Mouse (Mus musculus) left cerebral cortex, postnatal 25 days (tissue): ENCODE measurements around the gene Gsk3b. TPM values are rescaled to one million over a fixed set of nuclear protein-coding genes. Genes with fewer than 3 reads are reported as not detected.
"Not testable (repeated sequence)": the region's sequence is repeated elsewhere in the genome, so short reads cannot be mapped to it uniquely, and the experiment has no call there.

Source experiments
- DNase-seq, 2 experiments: peaks; one replicate each; pipeline ENCODE4 v3.0.0; 2022; ENCODE audit warnings: low spot score in 2 of 2, mixed read lengths in 1 of 2
- intact Hi-C: fragments of 180-260 bp; cut with DNase I; formaldehyde crosslinking; loops from one replicate; pipeline ENCODE4 v1.15.1; 2025
- total RNA-seq, 2 experiments: library from RNA; stranded (reverse); gene quantifications; 2 replicates each; pipeline ENCODE4 v1.2.3; 2021

Gene Gsk3b
- total RNA-seq, 2 experiments from 2014 or later: 177 TPM

DNA sequence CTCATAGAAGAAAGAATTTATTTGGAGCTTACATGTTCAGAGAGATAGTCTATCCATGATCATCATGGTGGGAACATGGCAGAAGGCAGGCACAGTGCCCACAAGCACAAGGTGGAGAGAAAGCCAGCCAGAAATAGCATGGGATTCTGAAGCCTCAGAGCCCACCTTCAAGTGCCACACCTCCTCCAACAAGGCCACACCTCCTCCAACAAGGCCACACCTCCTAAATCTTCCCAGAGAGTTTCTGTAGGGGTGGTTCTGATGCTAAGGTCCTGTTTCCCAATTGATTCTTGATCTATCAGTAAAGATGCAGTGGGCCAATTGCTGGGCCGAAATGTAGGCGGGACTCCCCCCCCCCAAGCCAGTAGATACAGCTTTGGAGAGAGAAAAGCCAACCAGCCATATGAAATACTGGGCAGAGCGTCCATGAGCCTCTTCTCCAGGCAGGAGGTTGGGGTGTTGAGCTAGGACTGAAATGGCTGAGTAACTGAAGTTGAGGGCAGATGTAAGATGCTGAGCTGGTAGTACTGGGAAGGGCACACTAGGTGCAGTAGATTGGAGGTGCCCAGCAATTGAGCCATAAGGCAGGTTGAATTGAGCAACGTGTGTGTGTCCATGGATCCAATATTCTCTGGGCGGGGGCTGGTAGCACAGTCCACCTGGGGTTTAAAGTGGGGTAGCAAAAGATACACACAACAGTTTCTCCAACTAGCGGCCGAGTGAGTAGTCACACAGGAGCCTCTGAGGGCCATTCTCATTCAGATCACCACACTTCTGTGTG lies 76.2 kb downstream of the Gsk3b start:
- DNase-seq: no peak
- intact Hi-C loops: no loop called here

DNA sequence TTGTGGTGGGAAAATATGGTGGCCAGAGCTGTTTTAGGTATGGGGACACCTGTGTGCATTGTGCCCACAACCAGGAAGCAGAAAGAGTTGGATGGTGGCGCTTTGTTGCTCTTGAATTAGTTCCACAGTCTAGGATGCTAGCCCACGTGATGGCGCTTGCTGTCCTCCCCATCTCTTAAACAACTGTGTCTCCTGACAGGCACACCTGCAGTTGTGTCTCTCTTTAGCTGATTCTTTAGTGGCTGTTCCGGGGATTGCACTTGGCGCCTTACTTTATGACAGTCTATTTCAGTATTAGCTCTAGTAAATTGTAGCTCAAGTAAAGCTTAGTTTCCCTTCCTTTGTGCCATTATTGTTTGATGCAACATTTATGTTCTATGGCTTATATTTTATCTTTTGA lies 80.2 kb downstream of the Gsk3b start:
- intact Hi-C loops: no loop called here

DNA sequence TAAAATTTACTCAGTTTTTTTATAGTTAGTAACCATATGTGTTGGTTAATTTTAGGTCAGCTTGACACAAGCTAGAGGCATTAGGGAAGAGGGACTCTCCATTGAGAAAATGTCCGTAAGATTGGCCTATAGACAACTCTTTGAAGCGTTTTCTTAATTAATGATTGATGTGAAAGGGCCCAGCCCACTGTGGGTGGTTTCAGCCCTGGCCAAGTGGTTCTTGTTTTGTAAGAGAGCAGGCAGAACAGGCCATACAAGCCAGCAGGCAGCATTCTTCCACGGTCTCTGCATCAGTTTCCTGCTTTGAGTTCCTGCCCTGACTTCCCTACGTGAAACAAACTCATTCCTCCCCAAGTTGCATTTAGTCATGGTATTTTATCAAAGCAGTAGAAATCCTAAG lies 90.3 kb downstream of the Gsk3b start:
- intact Hi-C loops: no loop called here
- no peak for DNase-seq

More for the DNA sequence above, 80.2 kb downstream of the Gsk3b start:
- DNase-seq: no peak

DNA sequence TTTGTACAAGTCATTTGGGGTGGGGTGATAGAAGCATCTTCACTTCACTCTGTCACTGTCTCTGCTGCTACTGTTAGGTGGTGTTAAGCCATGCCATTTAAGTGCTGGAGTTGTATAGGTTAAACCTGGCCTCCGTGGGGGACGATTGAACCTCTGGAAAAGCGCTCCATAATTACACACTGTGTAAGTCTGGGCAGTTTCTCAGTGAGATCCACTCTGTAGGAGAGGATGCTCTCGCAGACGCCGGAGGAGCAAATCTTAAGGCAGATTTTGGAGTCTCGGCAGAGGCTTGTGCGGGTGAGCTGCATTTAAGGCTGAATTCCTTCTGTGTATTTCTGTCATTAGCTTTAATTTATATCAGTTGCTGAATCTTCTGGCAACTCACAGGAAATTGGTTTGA lies 92.6 kb downstream of the Gsk3b start:
- intact Hi-C loops: no loop called here
- DNase-seq: no peak

DNA sequence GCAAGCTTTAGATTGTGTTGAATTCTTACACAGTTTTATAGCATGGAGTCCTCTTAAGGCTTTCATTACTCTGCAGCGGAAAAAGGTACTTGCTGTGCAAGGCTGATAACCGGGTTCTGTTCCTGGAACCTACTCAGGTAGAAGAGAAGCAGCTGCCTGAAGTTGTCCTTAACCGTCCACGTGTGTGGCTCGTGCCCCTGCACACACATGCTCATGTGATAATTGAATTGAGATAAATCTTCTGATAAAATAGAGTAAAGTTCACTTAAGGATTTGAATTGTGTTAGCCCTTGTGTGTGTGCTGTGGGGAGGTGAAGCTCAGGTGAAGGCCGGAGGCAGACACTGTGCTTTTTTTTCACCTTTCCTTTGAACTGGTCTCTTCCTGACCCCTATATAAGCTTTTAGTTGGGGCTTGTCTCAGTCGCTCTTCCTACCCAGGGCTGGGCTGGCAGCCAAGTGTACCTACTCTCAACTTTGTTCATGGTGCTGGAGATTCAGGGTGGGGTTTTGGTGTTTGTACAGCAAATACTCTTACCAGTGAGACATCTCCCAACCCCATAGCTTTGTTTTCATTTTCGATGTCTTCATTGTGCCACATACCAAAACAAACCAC lies 96.0 kb downstream of the Gsk3b start:
- intact Hi-C loops: no loop called here

DNA sequence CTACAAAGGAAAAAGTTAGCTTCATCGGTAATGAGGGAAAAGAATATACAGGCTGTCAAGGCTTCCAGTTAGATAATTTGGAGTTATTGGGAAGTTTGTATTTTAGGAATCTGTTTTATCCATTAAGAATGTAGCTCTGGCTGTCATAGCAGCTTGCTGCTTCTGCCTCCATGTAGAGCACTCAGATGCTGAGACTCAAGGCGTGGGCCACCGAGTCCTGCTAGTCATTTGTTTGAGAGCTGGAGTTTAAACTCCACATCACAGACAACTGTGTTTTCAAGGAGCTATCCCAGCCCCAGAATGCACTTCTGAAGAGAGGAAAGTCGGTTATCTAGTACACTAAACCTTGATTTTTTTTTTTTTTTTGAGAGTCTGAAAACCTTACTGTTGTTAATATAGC lies 101.2 kb downstream of the Gsk3b start:
- intact Hi-C loops: no loop called here
- peak in 1 of 2 experiments; percentile 45 for DNase-seq

More for the DNA sequence above, 96.0 kb downstream of the Gsk3b start:
- DNase-seq: no peak

DNA sequence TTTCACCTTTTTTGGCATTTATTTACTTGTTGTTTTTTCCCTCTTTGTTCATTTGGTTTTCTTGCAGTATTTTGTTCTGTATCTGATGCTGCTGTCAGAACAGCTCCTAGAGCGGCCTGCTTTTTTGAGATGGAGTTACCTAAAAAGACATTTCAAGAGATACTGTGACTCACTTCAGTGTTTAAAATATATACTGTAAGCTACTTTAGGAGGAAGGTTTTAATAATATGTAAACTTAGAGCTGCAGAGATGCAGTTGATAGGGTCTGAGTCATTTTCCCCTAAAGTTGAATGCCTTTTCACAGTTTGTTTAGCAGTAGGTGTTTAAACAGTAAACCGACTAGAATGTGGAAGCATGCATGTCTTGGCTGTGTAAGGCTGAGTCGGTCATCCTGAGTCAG lies 101.7 kb downstream of the Gsk3b start:
- intact Hi-C loops: no loop called here
- peak in 1 of 2 experiments; percentile 46 for DNase-seq

DNA sequence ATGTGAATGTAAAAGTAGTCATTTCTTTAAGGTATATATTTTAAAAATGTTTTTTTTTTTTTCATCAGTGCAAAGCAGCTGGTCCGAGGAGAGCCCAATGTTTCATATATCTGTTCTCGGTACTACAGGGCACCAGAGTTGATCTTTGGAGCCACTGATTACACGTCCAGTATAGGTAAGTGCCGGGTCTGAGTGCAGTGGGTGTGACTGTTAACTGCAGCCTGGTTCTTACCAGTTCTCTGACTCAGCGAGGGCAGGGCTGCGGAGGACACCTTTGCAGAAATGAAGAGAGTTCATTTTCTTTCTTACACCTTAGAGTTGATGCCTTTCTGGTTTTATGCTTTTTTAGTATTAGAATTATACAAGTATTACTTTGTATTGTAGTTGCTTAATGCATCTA lies 102.7 kb downstream of the Gsk3b start:
- intact Hi-C loops: no loop called here
- no peak for DNase-seq

DNA sequence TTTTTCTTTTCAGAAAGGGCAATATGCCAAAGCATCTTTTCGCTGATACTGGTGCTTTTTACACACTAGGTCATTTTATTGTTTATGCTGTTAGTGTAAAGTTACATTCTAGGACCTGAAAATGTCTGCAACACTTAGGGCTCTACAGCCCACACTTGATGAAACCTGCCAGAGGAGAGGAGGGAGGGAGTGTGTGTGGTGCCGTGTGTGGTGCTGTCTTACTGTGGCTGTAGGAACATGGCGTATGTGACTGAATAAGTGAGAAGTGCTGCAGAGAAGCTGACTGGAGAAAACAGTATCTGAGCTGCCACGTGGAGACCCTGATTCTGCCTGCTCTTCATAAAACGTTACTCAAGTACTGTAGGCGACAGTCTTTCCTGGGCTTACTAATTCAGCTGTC lies 103.8 kb downstream of the Gsk3b start:
- DNase-seq: peak in 1 of 2 experiments; percentile 42

DNA sequence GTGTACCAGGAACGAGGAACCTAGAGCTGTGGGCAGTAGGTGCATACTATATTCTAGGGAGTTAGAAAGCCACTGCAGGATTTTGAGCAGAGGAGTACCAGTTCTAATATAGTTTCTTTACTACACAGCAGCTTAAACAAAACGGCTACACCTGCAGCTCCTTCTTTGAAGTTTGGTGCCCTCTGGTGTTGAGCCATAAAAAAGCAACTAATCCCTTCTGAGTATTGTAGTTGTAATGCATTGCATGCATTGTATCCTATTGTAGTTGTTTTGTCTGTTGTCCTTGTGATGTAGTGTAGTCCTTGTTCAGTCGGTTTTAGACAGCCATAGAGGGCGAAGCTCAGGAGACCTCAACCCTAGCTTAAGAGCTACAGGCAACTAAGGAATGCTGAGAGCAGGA lies 108.5 kb downstream of the Gsk3b start:
- peak; percentile 66 to 83 for DNase-seq
- intact Hi-C loops: loop anchor here (1.0 to 5.0 kb wide), 3 partner anchors 108 to 220 kb away; partner anchors contain the start of gene Gsk3b

More for the DNA sequence above, 103.8 kb downstream of the Gsk3b start:
- intact Hi-C loops: no loop called here

DNA sequence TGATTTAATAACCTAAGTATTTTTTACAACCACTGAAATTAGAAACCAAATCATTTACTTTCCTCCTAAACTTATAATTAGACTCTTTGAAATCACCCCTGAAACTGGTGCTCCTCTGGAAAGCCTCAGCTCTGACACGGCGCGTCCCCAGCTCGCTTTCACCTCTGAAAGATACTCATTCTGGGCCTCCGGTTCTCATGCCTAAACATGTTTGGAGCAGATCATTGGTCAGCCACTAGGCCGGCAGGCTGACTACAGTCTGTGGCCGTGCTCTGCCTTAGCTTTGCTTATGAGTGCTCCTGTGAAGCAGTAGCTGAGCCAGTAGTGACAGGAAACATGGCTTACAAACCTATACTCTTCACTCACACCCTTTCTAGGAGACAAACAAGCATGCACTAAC lies 116.5 kb downstream of the Gsk3b start:
- intact Hi-C loops: no loop called here
- DNase-seq: no peak

DNA sequence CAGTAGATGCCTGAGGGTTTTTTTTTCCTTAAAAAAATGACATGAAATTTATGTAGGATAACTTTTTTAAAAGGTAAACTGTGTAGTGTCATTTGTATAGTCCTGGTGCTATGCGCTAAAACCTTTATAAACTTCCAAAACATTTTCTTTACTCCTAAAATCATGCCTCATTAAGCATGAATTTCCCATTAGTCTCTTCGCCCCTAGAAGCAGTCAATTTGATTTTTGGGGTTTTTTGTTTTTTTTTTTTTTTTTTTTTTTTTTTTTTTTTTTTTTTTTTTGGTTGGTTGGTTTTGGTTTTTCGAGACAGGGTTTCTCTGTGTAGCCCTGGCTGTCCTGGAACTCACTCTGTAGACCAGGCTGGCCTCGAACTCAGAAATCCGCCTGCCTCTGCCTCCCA lies 133.7 kb downstream of the Gsk3b start:
- DNase-seq, intact Hi-C loops: not testable (repeated sequence)

DNA sequence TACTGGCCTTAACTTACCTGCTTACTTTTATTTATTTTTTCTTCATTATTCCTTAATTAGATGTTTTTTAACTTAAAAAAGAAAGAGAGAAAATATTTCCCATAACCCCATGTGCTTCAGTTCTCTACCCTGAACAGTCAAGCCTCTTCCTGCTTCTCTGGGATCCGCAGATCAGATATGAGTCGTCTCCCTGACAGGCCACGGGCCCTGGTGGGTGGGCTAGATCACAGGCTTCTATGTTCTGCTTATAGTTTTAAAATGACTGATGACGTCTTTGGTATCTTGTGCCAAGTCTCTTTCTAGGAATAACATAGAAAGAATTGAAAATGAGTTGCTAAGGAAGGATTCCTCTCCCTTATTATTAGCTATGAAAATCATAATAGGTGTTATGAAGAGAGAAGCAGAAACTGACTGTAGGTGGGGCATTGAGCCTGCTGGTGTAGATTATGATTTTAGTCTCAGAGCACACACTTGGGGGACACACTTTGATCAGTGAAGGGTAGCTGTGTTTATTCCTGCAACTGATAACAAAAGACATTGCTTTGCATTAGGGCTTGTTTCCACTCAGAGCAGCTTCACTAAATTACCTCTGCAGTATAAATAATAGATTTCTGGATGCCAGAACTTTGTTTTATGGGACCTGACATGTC lies 148.3 kb downstream of the Gsk3b start:
- intact Hi-C loops: no loop called here
- DNase-seq: no peak

DNA sequence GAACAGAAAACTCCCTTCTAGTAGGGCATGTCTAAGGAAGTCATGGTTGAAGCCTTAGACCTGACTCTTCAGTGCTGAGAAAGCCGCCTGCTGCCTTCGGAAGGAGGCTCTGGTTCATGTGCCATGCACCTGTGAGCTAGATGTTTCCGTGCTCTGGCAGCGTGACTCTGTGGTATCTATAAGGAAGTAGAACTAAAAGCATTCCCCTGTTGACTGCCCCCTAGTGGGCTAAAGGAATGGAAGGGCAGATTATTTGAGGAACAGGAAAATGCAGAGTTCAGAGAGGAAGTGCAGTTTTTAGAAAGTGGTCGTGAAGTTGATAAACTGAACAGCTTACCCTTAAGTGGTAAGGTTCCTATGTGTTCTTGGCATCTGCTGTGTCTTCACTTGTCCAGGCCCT lies 150.9 kb downstream of the Gsk3b start:
- DNase-seq: peak; percentile 49 to 57
- intact Hi-C loops: no loop called here

DNA sequence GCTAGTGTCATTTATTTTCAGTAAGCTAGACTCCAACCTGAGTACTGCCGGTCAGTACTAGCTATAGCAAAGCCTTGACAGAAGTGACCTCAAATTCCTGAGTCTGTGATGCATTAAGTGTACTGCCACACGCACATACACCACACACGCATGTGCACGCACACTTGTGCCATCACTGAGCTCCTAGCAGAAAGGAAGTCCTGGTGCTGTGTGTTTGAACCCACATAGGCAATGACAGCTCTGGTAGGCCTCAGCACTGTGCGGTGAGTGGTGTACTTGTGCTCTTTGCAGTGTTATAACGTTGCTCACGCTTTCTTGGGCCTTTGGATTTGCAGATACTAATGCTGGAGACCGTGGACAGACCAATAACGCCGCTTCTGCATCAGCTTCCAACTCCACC lies 151.4 kb downstream of the Gsk3b start:
- intact Hi-C loops: no loop called here
- no peak for DNase-seq

DNA sequence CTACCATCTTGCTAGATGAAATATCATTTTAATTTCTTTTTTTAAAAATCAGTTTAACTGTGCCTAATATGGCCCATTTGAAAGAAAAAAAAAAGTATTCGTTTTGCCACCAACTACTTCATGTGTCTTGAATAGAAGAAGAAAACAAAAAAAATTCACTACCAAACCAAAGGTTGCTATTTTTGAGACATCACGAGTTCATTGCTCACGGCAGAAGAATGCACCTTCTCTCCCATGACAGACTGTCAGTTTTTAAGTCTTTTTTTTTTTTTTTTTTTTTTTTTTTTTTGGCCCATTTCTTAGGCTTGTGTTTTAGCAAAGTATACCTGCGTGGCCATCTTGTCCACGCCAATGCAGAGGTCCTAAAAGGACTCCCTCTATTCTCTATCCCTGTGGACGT lies 155.3 kb downstream of the Gsk3b start:
- DNase-seq: no peak
- intact Hi-C loops: no loop called here

DNA sequence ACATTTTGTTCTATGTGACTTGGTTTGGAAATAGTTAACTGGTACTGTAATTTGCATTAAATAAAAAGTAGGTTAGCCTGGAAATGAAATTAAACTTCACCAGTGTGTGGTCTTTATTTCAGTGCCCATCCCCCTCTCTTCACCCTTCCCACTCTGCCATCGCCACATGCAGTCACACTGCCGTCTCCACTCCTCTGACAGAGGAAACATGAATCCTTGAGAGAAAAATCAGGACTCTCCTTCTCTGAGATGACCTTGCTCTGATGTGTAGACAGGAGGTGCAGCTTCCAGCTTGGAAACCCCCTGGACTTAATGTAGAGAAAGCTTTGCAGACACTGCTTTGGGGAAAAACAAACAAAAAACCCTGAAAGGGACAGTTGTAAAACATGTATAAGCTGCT lies 156.6 kb downstream of the Gsk3b start:
- no peak for DNase-seq
- intact Hi-C loops: no loop called here

DNA sequence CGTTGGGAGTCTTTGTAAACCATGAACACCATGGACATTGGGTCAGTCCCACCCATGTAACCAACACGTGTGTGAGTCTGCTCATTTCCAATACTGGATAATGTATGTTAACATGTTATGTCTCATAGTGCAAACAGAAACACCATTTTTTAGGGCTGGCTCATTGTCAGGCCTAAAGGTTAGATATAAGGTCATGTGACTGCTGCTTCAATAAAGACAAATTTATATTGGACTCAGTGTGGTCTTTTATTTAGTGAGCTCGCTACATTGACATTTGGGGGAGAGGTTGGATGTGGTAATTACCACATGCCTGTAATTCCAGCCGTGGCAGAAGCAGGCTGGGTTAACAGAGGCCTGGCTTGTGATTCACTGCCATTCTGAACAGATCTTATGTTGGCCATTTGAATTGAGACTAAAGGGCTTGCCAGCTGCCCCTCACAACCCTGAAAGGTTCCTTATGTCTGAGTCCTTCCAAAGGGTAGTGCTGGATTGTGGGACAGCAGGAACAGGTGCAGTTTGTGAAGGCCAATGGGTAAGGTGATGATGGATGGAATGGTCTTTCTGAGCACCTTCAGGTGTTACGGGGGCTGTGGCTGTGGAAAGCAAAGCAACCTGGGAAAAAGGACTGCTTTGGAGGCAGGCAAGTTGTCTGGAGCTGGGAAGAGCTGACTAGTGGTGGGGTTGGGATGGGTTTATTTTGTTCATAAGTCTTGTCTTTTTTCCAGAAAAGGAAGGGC lies 157.2 kb downstream of the Gsk3b start:
- intact Hi-C loops: no loop called here
- no peak for DNase-seq

DNA sequence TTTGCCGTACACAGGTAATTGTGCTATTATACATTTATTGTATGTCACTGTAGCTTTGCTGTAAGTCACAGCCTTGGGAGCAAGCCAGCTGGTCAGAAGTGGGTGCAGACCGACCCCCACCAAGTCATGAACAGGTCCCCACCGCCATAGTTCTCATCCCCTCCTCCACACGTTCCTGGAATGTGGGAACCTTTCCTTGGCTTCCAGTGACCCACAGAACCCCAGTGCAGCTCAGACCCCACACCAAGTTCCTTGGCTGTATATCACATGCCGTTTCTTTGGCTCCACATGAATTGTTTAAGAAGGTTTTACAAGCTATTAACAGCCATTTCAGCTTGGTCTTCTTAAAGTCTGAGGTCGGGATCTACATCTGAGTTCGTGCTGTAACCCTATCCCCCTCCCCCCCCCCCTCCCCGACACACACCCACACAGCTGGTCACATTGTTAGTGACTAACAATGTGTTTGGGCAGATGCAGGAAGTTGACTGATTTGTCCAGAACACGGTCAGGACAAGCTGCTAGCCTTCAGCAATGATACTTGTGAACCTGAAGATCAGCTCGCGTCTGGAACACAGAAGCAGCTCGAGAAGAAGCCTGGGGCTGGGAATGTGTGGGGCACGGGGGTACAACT lies 159.6 kb downstream of the Gsk3b start:
- no peak for DNase-seq
- intact Hi-C loops: no loop called here

DNA sequence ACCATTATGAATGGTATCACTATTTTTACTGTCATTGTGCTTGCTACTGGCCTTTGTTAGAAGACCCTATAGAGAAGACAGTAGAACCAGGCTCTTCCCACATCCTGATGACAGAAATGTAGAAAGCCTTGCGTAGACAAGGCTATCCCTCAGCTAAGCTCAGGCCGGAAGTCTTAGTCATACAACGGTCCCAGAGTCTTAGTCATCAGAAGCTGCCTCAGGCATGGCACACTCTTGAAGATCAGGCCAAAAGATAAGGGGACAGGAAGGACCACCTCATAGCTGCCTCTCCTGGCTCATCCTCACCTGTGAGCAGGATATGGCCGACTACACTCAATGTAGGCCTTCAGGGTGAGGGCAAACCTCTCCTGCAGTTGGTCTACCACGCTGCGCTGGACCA lies 161.7 kb downstream of the Gsk3b start:
- no peak for DNase-seq
- intact Hi-C loops: no loop called here
